Mouse (Mus musculus): ENCODE measurements around the gene Qars. TPM values are rescaled to one million over a fixed set of nuclear protein-coding genes. Genes with fewer than 3 reads are reported as not detected.

Qars gene
- total and polyA plus RNA-seq, 2 experiments from 2014 or later: 55.1 to 155 TPM

DNA sequence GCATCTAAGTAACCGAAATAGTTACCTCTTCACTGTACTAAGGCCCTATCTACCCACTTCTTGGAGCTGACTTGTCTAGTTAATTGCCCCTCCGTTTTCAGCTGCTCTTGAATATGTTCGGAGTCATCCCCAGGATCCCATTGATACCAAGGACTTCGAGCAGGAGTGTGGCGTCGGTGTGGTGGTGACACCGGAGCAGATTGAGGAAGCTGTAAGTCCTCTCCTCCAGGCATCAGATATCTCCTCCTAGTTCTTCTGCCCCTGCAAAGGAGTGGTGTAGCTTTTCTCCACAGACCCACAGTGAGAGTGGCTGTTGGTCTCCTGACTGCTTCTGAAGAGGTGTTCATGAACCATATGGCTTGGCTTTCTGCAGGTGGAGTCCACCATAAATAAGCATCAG is 1.3 kb downstream of the Qars start:
- H3K9ac ChIP-seq: peak overlapping the region; percentile 49; the same call in 1 of the 2 replicates
- peaks cover 39% of the 10 kb centered on the region for H3K36me3 ChIP-seq (ENCODE audit: insufficient read depth)
- H3K4me3 ChIP-seq (ENCODE audit: low read depth, low read length): peak overlapping the region; percentile 54; the same call in 1 of the 2 replicates
- ATAC-seq: no peak
- H3K27ac ChIP-seq (ENCODE audit: low read depth, low read length): no peak overlapping the region
- H3K4me1 ChIP-seq (ENCODE audit: insufficient read depth): peaks cover 15% of the 10 kb centered on the region
- peak overlapping the region; percentile 68 for H3K4me2 ChIP-seq (ENCODE audit: low read depth)
- no peak for TF ChIP-seq CTCF (IDR thresholded peaks at IDR 0.05; ENCODE audit: low read depth)
- WGBS: 89% methylated on average over 7 of the region's 7 CpGs
- no peaks in the 10 kb centered on the region for H3K9me3 ChIP-seq (ENCODE audit: low read length)
- no peaks in the 10 kb centered on the region for H3K27me3 ChIP-seq (ENCODE audit: insufficient read depth, low read length)
- no peak for DNase-seq

DNA sequence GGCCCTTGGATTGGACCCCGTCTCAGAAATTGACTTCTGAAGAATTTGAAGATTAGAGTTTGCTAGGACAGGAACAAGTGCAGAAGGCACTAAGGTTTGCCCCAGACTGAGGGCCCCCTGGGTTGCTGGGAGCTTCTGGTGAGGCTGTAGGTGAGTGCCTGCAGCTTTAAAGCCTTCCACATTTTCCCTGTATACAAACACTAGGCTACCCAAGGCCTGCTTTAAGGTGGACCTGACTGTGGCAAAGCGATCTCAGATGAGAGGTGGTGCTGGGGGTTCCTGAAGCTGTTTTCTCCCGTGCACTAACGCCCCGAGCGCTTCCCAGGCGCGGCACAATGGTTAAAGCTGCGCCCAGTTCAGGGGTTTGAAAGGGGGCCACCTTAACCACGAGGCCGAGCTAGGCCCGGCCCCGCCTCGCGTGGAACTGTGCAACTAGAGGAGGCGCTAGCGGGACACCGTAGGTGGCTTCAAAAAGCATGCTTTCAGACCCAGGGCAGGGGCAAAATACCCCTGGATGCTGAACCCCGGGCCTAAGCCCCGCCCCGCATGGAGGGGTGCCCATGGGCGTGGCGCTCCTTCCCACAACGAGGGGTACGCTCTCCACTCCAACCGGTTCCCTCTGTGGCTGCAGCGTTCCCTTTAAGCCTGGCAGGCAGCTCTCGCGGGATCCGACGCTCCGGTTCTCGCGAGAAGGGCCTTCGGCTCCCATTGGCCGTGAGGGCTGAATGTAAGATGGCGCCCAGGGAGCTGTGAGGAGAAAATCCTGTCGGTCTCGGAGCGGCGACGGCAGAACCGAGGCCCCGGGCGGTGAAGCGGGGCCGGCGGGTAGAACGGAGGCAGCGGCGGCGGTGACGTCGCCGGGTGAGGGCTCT is 9.1 kb downstream of the Qars start, which contains the start of gene Qrich1:
Gene Qrich1 (plus strand): TSS at position 427 of the 872 bp plus-strand sequence.
- Histone ChIP-seq H3K27me3 (ENCODE audit: insufficient read depth, low read length) (no peaks in the 10 kb centered on the region), H3K4me1 (ENCODE audit: insufficient read depth) (peaks cover 10% of the 10 kb centered on the region), H3K27ac (ENCODE audit: low read depth, low read length) (peak within 1 kb of the TSS; percentile 100), H3K36me3 (ENCODE audit: insufficient read depth) (peaks cover 39% of the 10 kb centered on the region), H3K9ac (peak within 1 kb of the TSS; percentile 95), H3K4me3 (ENCODE audit: low read depth, low read length) (peak within 1 kb of the TSS; percentile 87), H3K9me3 (ENCODE audit: low read length) (no peaks in the 10 kb centered on the region), H3K4me2 (ENCODE audit: low read depth) (peak within 1 kb of the TSS; percentile 75)
- 2% methylated on average over 55 of the region's 55 CpGs for WGBS
- ATAC-seq (peak; percentile 98), DNase-seq (peak; percentile 99)
- TF ChIP-seq CTCF (IDR thresholded peaks at IDR 0.05; ENCODE audit: low read depth): peak; percentile 52

DNA sequence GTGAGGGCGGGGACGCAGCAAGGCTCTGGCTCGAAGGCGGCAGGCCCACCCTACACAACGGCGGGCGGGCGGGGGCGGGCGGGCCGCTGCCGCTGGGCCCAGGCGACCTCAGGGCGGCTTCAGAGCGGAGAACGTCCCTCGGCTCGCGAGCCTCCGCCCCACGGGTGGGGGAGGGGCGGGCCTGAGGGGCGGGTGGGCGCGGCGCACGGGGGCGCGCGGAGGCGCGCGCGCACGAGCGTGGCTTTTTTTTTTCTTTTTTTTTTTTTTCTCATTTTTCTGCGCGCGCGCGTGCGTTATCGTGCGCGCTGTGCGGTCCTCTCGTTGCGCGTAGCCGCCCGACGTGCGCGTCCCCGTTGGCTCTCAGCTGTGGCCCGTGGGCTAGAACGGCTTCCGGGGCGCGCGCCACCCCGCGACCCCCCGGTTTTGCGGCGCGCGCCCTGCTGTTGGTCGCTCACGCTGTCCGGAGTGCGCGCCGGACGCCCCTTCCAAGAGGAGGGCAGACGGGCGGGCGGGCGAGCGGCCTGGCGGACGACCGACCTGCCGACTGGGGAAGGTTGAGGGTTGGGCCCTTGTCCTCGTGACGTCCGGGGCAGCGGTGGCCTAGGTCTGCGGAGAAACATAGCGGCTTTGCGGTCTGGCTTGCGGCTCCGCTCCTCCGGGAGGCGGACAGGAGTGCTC is 9.9 kb downstream of the Qars start:
- H3K9me3 ChIP-seq (ENCODE audit: low read length): no peaks in the 10 kb centered on the region
- H3K4me1 ChIP-seq (ENCODE audit: insufficient read depth): peaks cover 10% of the 10 kb centered on the region
- peak; percentile 67 for ATAC-seq
- H3K4me2 ChIP-seq (ENCODE audit: low read depth): peak overlapping the region; percentile 75
- H3K27ac ChIP-seq (ENCODE audit: low read depth, low read length): peak overlapping the region; percentile 100
- peaks cover 32% of the 10 kb centered on the region for H3K36me3 ChIP-seq (ENCODE audit: insufficient read depth)
- DNase-seq: peak; percentile 93
- H3K9ac ChIP-seq: peak overlapping the region; percentile 95
- TF ChIP-seq CTCF (IDR thresholded peaks at IDR 0.05; ENCODE audit: low read depth): peak; percentile 10; the same call in 1 of the 2 replicates
- H3K4me3 ChIP-seq (ENCODE audit: low read depth, low read length): peak overlapping the region; percentile 87
- WGBS: under 1% methylated on average over 62 of the region's 95 CpGs
- no peaks in the 10 kb centered on the region for H3K27me3 ChIP-seq (ENCODE audit: insufficient read depth, low read length)

- Histone ChIP-seq H3K36me3 (ENCODE audit: insufficient read depth) (peaks cover 26% of the 10 kb centered on the region), H3K9ac (peak overlapping the region; percentile 95), H3K27ac (ENCODE audit: low read depth, low read length) (peak overlapping the region; percentile 100), H3K4me2 (ENCODE audit: low read depth) (peak overlapping the region; percentile 75), H3K9me3 (ENCODE audit: low read length) (no peaks in the 10 kb centered on the region), H3K4me3 (ENCODE audit: low read depth, low read length) (peak overlapping the region; percentile 87), H3K27me3 (ENCODE audit: insufficient read depth, low read length) (no peaks in the 10 kb centered on the region), H3K4me1 (ENCODE audit: insufficient read depth) (peaks cover 10% of the 10 kb centered on the region)
- DNase-seq (peak; percentile 70), ATAC-seq (peak; percentile 8; the same call in 1 of the 2 replicates)
- 0% methylated on average over 13 of the region's 13 CpGs for WGBS
- TF ChIP-seq CTCF (IDR thresholded peaks at IDR 0.05; ENCODE audit: low read depth): 0 out of 2 replicates have a peak, but pooled peaks have one; percentile 1
Observed at GRCm38 (mm10) chr9:108517931-108518332, 10.4 kb downstream of the Qars start.

GRCm38 (mm10) chr9:108521604-108522003 is 14.1 kb downstream of the Qars start:
- no peak overlapping the region for H3K4me2 ChIP-seq (ENCODE audit: low read depth)
- H3K4me3 ChIP-seq (ENCODE audit: low read depth, low read length): no peak overlapping the region
- no peak overlapping the region for H3K27ac ChIP-seq (ENCODE audit: low read depth, low read length)
- no peak overlapping the region for H3K9ac ChIP-seq
- no peaks in the 10 kb centered on the region for H3K9me3 ChIP-seq (ENCODE audit: low read length)
- no peak for TF ChIP-seq CTCF (IDR thresholded peaks at IDR 0.05; ENCODE audit: low read depth)
- H3K36me3 ChIP-seq (ENCODE audit: insufficient read depth): no peaks in the 10 kb centered on the region
- ATAC-seq (no peak), DNase-seq (no peak)
- no peaks in the 10 kb centered on the region for H3K27me3 ChIP-seq (ENCODE audit: insufficient read depth, low read length)
- 55% methylated on average over 2 of the region's 2 CpGs for WGBS
- H3K4me1 ChIP-seq (ENCODE audit: insufficient read depth): peaks cover 10% of the 10 kb centered on the region

DNA sequence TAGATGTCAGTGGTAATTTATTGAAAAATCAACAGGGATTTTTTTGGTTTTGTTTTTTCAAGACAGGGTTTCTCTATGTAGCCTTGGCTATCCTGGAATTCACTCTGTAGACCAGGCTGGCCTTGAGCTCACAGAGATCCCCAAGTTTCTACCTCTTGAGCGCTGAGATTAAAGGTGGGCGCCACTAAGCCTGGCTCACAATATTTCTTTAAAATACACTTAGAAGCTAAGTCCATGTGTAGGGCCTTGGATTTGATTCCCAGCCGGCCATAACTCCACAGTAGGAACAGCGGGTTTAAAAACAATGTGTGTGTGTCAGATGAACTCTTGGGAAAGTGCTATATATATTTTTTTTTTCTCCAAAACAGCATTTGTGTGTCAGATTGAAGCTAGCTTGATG is 15.8 kb downstream of the Qars start:
- WGBS: 94% methylated on average over 4 of the region's 4 CpGs
- H3K4me1 ChIP-seq (ENCODE audit: insufficient read depth): peaks cover 10% of the 10 kb centered on the region
- no peaks in the 10 kb centered on the region for H3K27me3 ChIP-seq (ENCODE audit: insufficient read depth, low read length)
- no peak overlapping the region for H3K4me2 ChIP-seq (ENCODE audit: low read depth)
- ATAC-seq: no peak
- no peaks in the 10 kb centered on the region for H3K9me3 ChIP-seq (ENCODE audit: low read length)
- DNase-seq: no peak
- H3K27ac ChIP-seq (ENCODE audit: low read depth, low read length): no peak overlapping the region
- no peak overlapping the region for H3K9ac ChIP-seq
- no peak for TF ChIP-seq CTCF (IDR thresholded peaks at IDR 0.05; ENCODE audit: low read depth)
- H3K36me3 ChIP-seq (ENCODE audit: insufficient read depth): no peaks in the 10 kb centered on the region; the same call in 1 of the 2 replicates
- H3K4me3 ChIP-seq (ENCODE audit: low read depth, low read length): no peak overlapping the region
